Mouse (Mus musculus) kidney, postnatal 0 days (tissue): ENCODE results near the gene Matk. TPM values are rescaled to one million over a fixed set of nuclear protein-coding genes. Genes with fewer than 3 reads are reported as not detected.

Experiments used
- ATAC-seq: fragments of 200-750 bp; cut with Nextera tagmentation; replicated peaks from 2 replicates; pipeline ENCODE4 v1.8.0; 2017; ENCODE audit warnings: low read depth, moderate number of reproducible peaks, moderate TSS enrichment, moderate library complexity; ENCODE audit not compliant: low FRiP score
- DNase-seq: peaks from one replicate; pipeline ENCODE4 v3.0.0-alpha.2; 2016; ENCODE audit warnings: low spot score
- H3K27ac ChIP-seq: fragments of 300-500 bp; sonication (generic); 2 replicates; pipeline ENCODE4 v1.5.1; 2014; ENCODE audit warnings: mild to moderate bottlenecking
- H3K27me3 ChIP-seq: fragments of 300-500 bp; sonication (generic); 2 replicates; pipeline ENCODE4 v1.6.1; 2014; ENCODE audit warnings: low read length, mixed read lengths; ENCODE audit not compliant: insufficient read depth
- H3K36me3 ChIP-seq: fragments of 300-500 bp; sonication (generic); 2 replicates; pipeline ENCODE4 v1.6.1; 2014; ENCODE audit warnings: low read length, mixed read lengths; ENCODE audit not compliant: insufficient read depth
- H3K4me1 ChIP-seq: fragments of 300-500 bp; sonication (generic); replicated peaks from 2 replicates; pipeline ENCODE4 v1.6.1; 2014; ENCODE audit warnings: antibody characterized with exemption, low read length, mixed read lengths; ENCODE audit not compliant: insufficient read depth
- H3K4me2 ChIP-seq: fragments of 300-500 bp; sonication (generic); 2 replicates; pipeline ENCODE4 v1.6.1; 2014; ENCODE audit warnings: mild to moderate bottlenecking, low read length, moderate library complexity, mixed read lengths
- H3K4me3 ChIP-seq: fragments of 300-500 bp; sonication (generic); replicated peaks from 2 replicates; pipeline ENCODE4 v1.5.1; 2014; ENCODE audit warnings: low read depth, low read length
- H3K9ac ChIP-seq: fragments of 300-500 bp; sonication (generic); 2 replicates; pipeline ENCODE4 v1.6.1; 2014; ENCODE audit warnings: low read depth, low read length
- H3K9me3 ChIP-seq: fragments of 300-500 bp; sonication (generic); replicated peaks from 2 replicates; pipeline ENCODE4 v1.6.1; 2016; ENCODE audit warnings: low read length, inconsistent platforms, mixed read lengths
- CTCF ChIP-seq: IDR thresholded peaks from 2 replicates; pipeline ENCODE4 v1.5.1; 2016; ENCODE audit warnings: antibody characterized with exemption, low read depth, mild to moderate bottlenecking, moderate library complexity
- WGBS: fragments of 180-500 bp; shearing (Covaris S2); extraction: QIAGEN DNeasy Blood & Tissue Kit; methylation state at CpG from one replicate; pipeline ENCODE4 v1.1.7; 2014; 5-methylcytosine and 5-hydroxymethylcytosine counted together
- polyA plus RNA-seq: library from polyadenylated mRNA; unstranded; fragments of >200 nt; fragmentation: Nextera tagmentation; extraction: Ambion mirVana; gene quantifications from 2 replicates; pipeline ENCODE4 v1.2.1, GENCODE M21; 2015

The Matk gene
- polyA plus RNA-seq, 1 experiment from 2014 or later = 3.9 TPM

GRCm38 (mm10) chr10:81266211-81267105 lies 13.7 kb downstream of the Matk start, which contains the start of the genes Mrpl54 and Apba3:
Gene Mrpl54, minus strand, starts transcription at chr10:81266934.
Gene Apba3, plus strand, starts transcription at chr10:81266960.
- DNase-seq (peak; percentile 98), ATAC-seq (peak; percentile 88)
- no peaks in the 10 kb centered on the region for H3K27me3 ChIP-seq
- H3K36me3 ChIP-seq = peaks cover 30% of the 10 kb centered on the region; the same call in 1 of the 2 replicates
- H3K9me3 ChIP-seq = no peaks in the 10 kb centered on the region
- H3K27ac ChIP-seq = peak within 1 kb of the TSS; percentile 70; the same call in 1 of the 2 replicates
- H3K4me3 ChIP-seq = peak within 1 kb of the TSS; percentile 53
- under 1% methylated on average over 48 of the region's 48 CpGs for WGBS
- H3K4me1 ChIP-seq = peaks cover 6% of the 10 kb centered on the region
- H3K9ac ChIP-seq = peak within 1 kb of the TSS; percentile 61
- peak within 1 kb of the TSS; percentile 71 for H3K4me2 ChIP-seq
- no peak for TF ChIP-seq CTCF

- peaks cover 41% of the 10 kb centered on the region for H3K36me3 ChIP-seq
- H3K4me2 ChIP-seq = peak overlapping the region; percentile 65
- no peak for TF ChIP-seq CTCF
- no peak overlapping the region; the same call in 1 of the 2 replicates for H3K27ac ChIP-seq
- DNase-seq (peak; percentile 95), ATAC-seq (peak; percentile 42)
- peak overlapping the region; percentile 67 for H3K4me3 ChIP-seq
- 2% methylated on average over 23 of the region's 23 CpGs for WGBS
- peaks cover 6% of the 10 kb centered on the region for H3K4me1 ChIP-seq
- H3K9ac ChIP-seq = peak overlapping the region; percentile 72
- no peaks in the 10 kb centered on the region for H3K27me3 ChIP-seq
- H3K9me3 ChIP-seq = no peaks in the 10 kb centered on the region
These were observed 15.3 kb downstream of the Matk start for GRCm38 (mm10) chr10:81268056-81268455.

- Histone ChIP-seq H3K4me3 (peak overlapping the region; percentile 67), H3K36me3 (peaks cover 45% of the 10 kb centered on the region), H3K9me3 (no peaks in the 10 kb centered on the region), H3K9ac (peak overlapping the region; percentile 72), H3K4me1 (peaks cover 6% of the 10 kb centered on the region), H3K27me3 (no peaks in the 10 kb centered on the region), H3K27ac (no peak overlapping the region), H3K4me2 (peak overlapping the region; percentile 65)
- 77% methylated on average over 16 of the region's 16 CpGs for WGBS
- ATAC-seq (no peak), DNase-seq (no peak)
- no peak for TF ChIP-seq CTCF
These were observed 16.1 kb downstream of the Matk start for GRCm38 (mm10) chr10:81268643-81269412.

GRCm38 (mm10) chr10:81272356-81272755 lies 19.6 kb downstream of the Matk start:
- DNase-seq (no peak), ATAC-seq (no peak)
- Histone ChIP-seq H3K9ac (no peak overlapping the region), H3K27ac (no peak overlapping the region), H3K4me3 (no peak overlapping the region), H3K27me3 (no peaks in the 10 kb centered on the region), H3K36me3 (peaks cover 39% of the 10 kb centered on the region), H3K4me1 (peaks cover 6% of the 10 kb centered on the region), H3K4me2 (no peak overlapping the region), H3K9me3 (no peaks in the 10 kb centered on the region)
- WGBS = 94% methylated on average over 21 of the region's 21 CpGs
- no peak for TF ChIP-seq CTCF

- Histone ChIP-seq H3K36me3 (peaks cover 41% of the 10 kb centered on the region), H3K4me1 (peaks cover 3% of the 10 kb centered on the region), H3K4me3 (no peak overlapping the region), H3K9me3 (no peaks in the 10 kb centered on the region), H3K9ac (no peak overlapping the region), H3K4me2 (no peak overlapping the region), H3K27ac (no peak overlapping the region), H3K27me3 (no peaks in the 10 kb centered on the region)
- ATAC-seq = no peak
- 95% methylated on average over 19 of the region's 19 CpGs for WGBS
- DNase-seq = no peak
- TF ChIP-seq CTCF = no peak
These were observed 21.1 kb downstream of the Matk start for GRCm38 (mm10) chr10:81273842-81274241.

- H3K4me1 ChIP-seq = no peaks in the 10 kb centered on the region
- peaks cover 22% of the 10 kb centered on the region for H3K36me3 ChIP-seq
- no peaks in the 10 kb centered on the region for H3K27me3 ChIP-seq
- TF ChIP-seq CTCF = no peak
- no peaks in the 10 kb centered on the region for H3K9me3 ChIP-seq
- H3K27ac ChIP-seq = no peak overlapping the region
- no peak overlapping the region for H3K9ac ChIP-seq
- DNase-seq (no peak), ATAC-seq (no peak)
- 83% methylated on average over 22 of the region's 22 CpGs for WGBS
- H3K4me3 ChIP-seq = no peak overlapping the region
- no peak overlapping the region for H3K4me2 ChIP-seq
These were observed 24.9 kb downstream of the Matk start for GRCm38 (mm10) chr10:81277676-81278075.
